Mouse (Mus musculus): ENCODE data around the gene Psma6. TPM values are rescaled to one million over a fixed set of nuclear protein-coding genes. Genes with fewer than 3 reads are reported as not detected.

Gene Psma6
- polyA plus RNA-seq, 1 experiment from 2014 or later, result 419 TPM

- Histone ChIP-seq H3K36me3 (no peaks in the 10 kb centered on the region), H3K4me2 (replicated peaks) (no peak overlapping the region), H3K4me3 (no peak overlapping the region), H3K4me1 (peaks cover 2% of the 10 kb centered on the region; the same call in 1 of the 2 replicates), H3K9me3 (replicated peaks) (no peaks in the 10 kb centered on the region), H3K9ac (no peak overlapping the region), H3K27ac (no peak overlapping the region), H3K27me3 (no peaks in the 10 kb centered on the region)
- ATAC-seq (ENCODE audit: low FRiP score), result no peak
- WGBS, result 93% methylated on average over 8 of the region's 8 CpGs
Measured at GRCm38 (mm10) chr12:55432920-55433284, 48.9 kb downstream of the Psma6 start.

- no peak for ATAC-seq (ENCODE audit: low FRiP score)
- H3K9me3 ChIP-seq (replicated peaks), result no peaks in the 10 kb centered on the region
- H3K4me3 ChIP-seq, result no peak overlapping the region
- no peak overlapping the region for H3K27ac ChIP-seq
- no peaks in the 10 kb centered on the region for H3K36me3 ChIP-seq
- peaks cover 11% of the 10 kb centered on the region for H3K4me1 ChIP-seq
- 39% methylated on average over 8 of the region's 8 CpGs for WGBS
- H3K4me2 ChIP-seq (replicated peaks), result no peak overlapping the region
- no peak overlapping the region for H3K9ac ChIP-seq
- no peaks in the 10 kb centered on the region for H3K27me3 ChIP-seq
Measured at GRCm38 (mm10) chr12:55433802-55434435, 49.9 kb downstream of the Psma6 start.

GRCm38 (mm10) chr12:55435080-55435479 is 51.1 kb downstream of the Psma6 start:
- H3K4me3 ChIP-seq, result no peak overlapping the region
- H3K36me3 ChIP-seq, result no peaks in the 10 kb centered on the region
- H3K27ac ChIP-seq, result no peak overlapping the region
- no peak for ATAC-seq (ENCODE audit: low FRiP score)
- H3K4me1 ChIP-seq, result peaks cover 14% of the 10 kb centered on the region
- 81% methylated on average over 1 of the region's 1 CpGs for WGBS
- no peaks in the 10 kb centered on the region for H3K9me3 ChIP-seq (replicated peaks)
- H3K9ac ChIP-seq, result no peak overlapping the region
- H3K27me3 ChIP-seq, result no peaks in the 10 kb centered on the region
- H3K4me2 ChIP-seq (replicated peaks), result no peak overlapping the region

- Histone ChIP-seq H3K27ac (no peak overlapping the region), H3K9ac (no peak overlapping the region), H3K4me2 (replicated peaks) (no peak overlapping the region), H3K36me3 (no peaks in the 10 kb centered on the region), H3K4me1 (peaks cover 15% of the 10 kb centered on the region), H3K9me3 (replicated peaks) (no peaks in the 10 kb centered on the region), H3K27me3 (no peaks in the 10 kb centered on the region), H3K4me3 (no peak overlapping the region)
- WGBS, result 77% methylated on average over 13 of the region's 13 CpGs
- no peak for ATAC-seq (ENCODE audit: low FRiP score)
Measured at GRCm38 (mm10) chr12:55437122-55437826, 53.3 kb downstream of the Psma6 start.

- Histone ChIP-seq H3K9ac (no peak overlapping the region), H3K36me3 (no peaks in the 10 kb centered on the region), H3K27me3 (no peaks in the 10 kb centered on the region), H3K4me3 (no peak overlapping the region), H3K9me3 (replicated peaks) (no peaks in the 10 kb centered on the region), H3K27ac (peak overlapping the region; percentile 62), H3K4me2 (replicated peaks) (peak overlapping the region; percentile 41), H3K4me1 (peaks cover 17% of the 10 kb centered on the region)
- 62% methylated on average over 10 of the region's 10 CpGs for WGBS
- ATAC-seq (ENCODE audit: low FRiP score), result no peak
Measured at GRCm38 (mm10) chr12:55438058-55438457, 54.0 kb downstream of the Psma6 start.

- no peaks in the 10 kb centered on the region for H3K36me3 ChIP-seq
- no peak overlapping the region for H3K9ac ChIP-seq
- H3K4me3 ChIP-seq, result no peak overlapping the region
- H3K27me3 ChIP-seq, result no peaks in the 10 kb centered on the region
- peak overlapping the region; percentile 41 for H3K4me2 ChIP-seq (replicated peaks)
- H3K27ac ChIP-seq, result peak overlapping the region; percentile 62
- peak; percentile 73 for ATAC-seq (ENCODE audit: low FRiP score)
- 2% methylated on average over 11 of the region's 11 CpGs for WGBS
- H3K9me3 ChIP-seq (replicated peaks), result no peaks in the 10 kb centered on the region
- H3K4me1 ChIP-seq, result peaks cover 18% of the 10 kb centered on the region
Measured at GRCm38 (mm10) chr12:55438611-55439137, 54.7 kb downstream of the Psma6 start.

- no peak overlapping the region for H3K9ac ChIP-seq
- H3K4me3 ChIP-seq, result no peak overlapping the region
- peaks cover 15% of the 10 kb centered on the region for H3K4me1 ChIP-seq
- ATAC-seq (ENCODE audit: low FRiP score), result no peak
- H3K9me3 ChIP-seq (replicated peaks), result no peaks in the 10 kb centered on the region
- no peaks in the 10 kb centered on the region for H3K27me3 ChIP-seq
- H3K4me2 ChIP-seq (replicated peaks), result no peak overlapping the region
- no peak overlapping the region for H3K27ac ChIP-seq
- no peaks in the 10 kb centered on the region for H3K36me3 ChIP-seq
- 73% methylated on average over 5 of the region's 5 CpGs for WGBS
Measured at GRCm38 (mm10) chr12:55440416-55440815, 56.4 kb downstream of the Psma6 start.

GRCm38 (mm10) chr12:55442245-55442644 is 58.2 kb downstream of the Psma6 start:
- Histone ChIP-seq H3K36me3 (no peaks in the 10 kb centered on the region), H3K4me3 (no peak overlapping the region), H3K27me3 (no peaks in the 10 kb centered on the region), H3K4me1 (peaks cover 30% of the 10 kb centered on the region), H3K27ac (no peak overlapping the region), H3K9me3 (replicated peaks) (no peaks in the 10 kb centered on the region), H3K4me2 (replicated peaks) (no peak overlapping the region), H3K9ac (no peak overlapping the region)
- ATAC-seq (ENCODE audit: low FRiP score), result no peak
- 85% methylated on average over 1 of the region's 1 CpGs for WGBS

GRCm38 (mm10) chr12:55442861-55443850 is 59.1 kb downstream of the Psma6 start:
- Histone ChIP-seq H3K4me3 (no peak overlapping the region), H3K27ac (no peak overlapping the region), H3K9ac (no peak overlapping the region), H3K27me3 (no peaks in the 10 kb centered on the region), H3K4me2 (replicated peaks) (no peak overlapping the region), H3K36me3 (no peaks in the 10 kb centered on the region), H3K4me1 (peaks cover 33% of the 10 kb centered on the region), H3K9me3 (replicated peaks) (no peaks in the 10 kb centered on the region)
- WGBS, result 63% methylated on average over 9 of the region's 9 CpGs
- ATAC-seq (ENCODE audit: low FRiP score), result no peak

- 65% methylated on average over 4 of the region's 4 CpGs for WGBS
- no peaks in the 10 kb centered on the region for H3K36me3 ChIP-seq
- H3K4me2 ChIP-seq (replicated peaks), result no peak overlapping the region
- H3K4me3 ChIP-seq, result no peak overlapping the region
- no peak for ATAC-seq (ENCODE audit: low FRiP score)
- no peak overlapping the region for H3K9ac ChIP-seq
- no peaks in the 10 kb centered on the region for H3K27me3 ChIP-seq
- no peak overlapping the region for H3K27ac ChIP-seq
- peaks cover 24% of the 10 kb centered on the region for H3K4me1 ChIP-seq
- H3K9me3 ChIP-seq (replicated peaks), result no peaks in the 10 kb centered on the region
Measured at GRCm38 (mm10) chr12:55444031-55444451, 60.0 kb downstream of the Psma6 start.

- Histone ChIP-seq H3K9ac (no peak overlapping the region), H3K27ac (peak overlapping the region; percentile 89; the same call in 1 of the 2 replicates), H3K4me3 (no peak overlapping the region), H3K36me3 (no peaks in the 10 kb centered on the region), H3K27me3 (no peaks in the 10 kb centered on the region), H3K9me3 (replicated peaks) (no peaks in the 10 kb centered on the region), H3K4me2 (replicated peaks) (no peak overlapping the region), H3K4me1 (peaks cover 25% of the 10 kb centered on the region)
- WGBS, result 89% methylated on average over 4 of the region's 4 CpGs
- no peak for ATAC-seq (ENCODE audit: low FRiP score)
Measured at GRCm38 (mm10) chr12:55445583-55445982, 61.6 kb downstream of the Psma6 start.

GRCm38 (mm10) chr12:55446366-55446745 is 62.3 kb downstream of the Psma6 start:
- Histone ChIP-seq H3K9ac (no peak overlapping the region), H3K4me3 (no peak overlapping the region), H3K27me3 (no peaks in the 10 kb centered on the region), H3K4me2 (replicated peaks) (no peak overlapping the region), H3K4me1 (peaks cover 25% of the 10 kb centered on the region), H3K27ac (peak overlapping the region; percentile 89), H3K9me3 (replicated peaks) (no peaks in the 10 kb centered on the region), H3K36me3 (no peaks in the 10 kb centered on the region)
- 76% methylated on average over 4 of the region's 4 CpGs for WGBS
- ATAC-seq (ENCODE audit: low FRiP score), result no peak; the same call in 1 of the 2 replicates

Measured in hindbrain, embryonic 12.5 days (tissue).